Mouse (Mus musculus): ENCODE measurements around the gene Disp1. TPM values are rescaled to one million over a fixed set of nuclear protein-coding genes. Genes with fewer than 3 reads are reported as not detected.
A peak's percentile ranks its signal among the peaks of the same experiment; 100 is the strongest.

Gene Disp1
- polyA plus RNA-seq, 1 experiment from 2014 or later = 3.5 TPM

GRCm38 (mm10) chr1:183041703-183042102, 179.6 kb downstream of the Disp1 start:
- Histone ChIP-seq H3K4me1 (ENCODE audit: insufficient read depth, low read depth, low read length) (no peaks in the 10 kb centered on the region), H3K4me2 (replicated peaks; ENCODE audit: low read depth, low read length) (no peak overlapping the region), H3K9ac (replicated peaks; ENCODE audit: low read depth) (no peak overlapping the region), H3K27me3 (replicated peaks; ENCODE audit: insufficient read depth, low read length) (0 out of 2 replicates have a peak, but pooled peaks cover 3% of the 10 kb centered on the region), H3K4me3 (ENCODE audit: low read depth, low read length) (no peak overlapping the region), H3K27ac (ENCODE audit: low read length) (no peak overlapping the region), H3K36me3 (ENCODE audit: insufficient read depth, low read length) (no peaks in the 10 kb centered on the region), H3K9me3 (ENCODE audit: low read length) (no peaks in the 10 kb centered on the region)
- DNase-seq (ENCODE audit: low spot score) = no peak
- WGBS = 38% methylated on average over 6 of the region's 7 CpGs
- TF ChIP-seq CTCF (IDR thresholded peaks at IDR 0.05) = no peak
- no peak for TF ChIP-seq EP300 (IDR thresholded peaks at IDR 0.05)
- ATAC-seq = peak; percentile 26; the same call in 1 of the 2 replicates

GRCm38 (mm10) chr1:183040847-183041382, 180.4 kb downstream of the Disp1 start:
- peak; percentile 74 for ATAC-seq
- Histone ChIP-seq H3K36me3 (ENCODE audit: insufficient read depth, low read length) (no peaks in the 10 kb centered on the region), H3K4me2 (replicated peaks; ENCODE audit: low read depth, low read length) (no peak overlapping the region), H3K27ac (ENCODE audit: low read length) (no peak overlapping the region), H3K9ac (replicated peaks; ENCODE audit: low read depth) (no peak overlapping the region), H3K4me3 (ENCODE audit: low read depth, low read length) (no peak overlapping the region), H3K4me1 (ENCODE audit: insufficient read depth, low read depth, low read length) (no peaks in the 10 kb centered on the region), H3K9me3 (ENCODE audit: low read length) (no peaks in the 10 kb centered on the region), H3K27me3 (replicated peaks; ENCODE audit: insufficient read depth, low read length) (0 out of 2 replicates have a peak, but pooled peaks cover 3% of the 10 kb centered on the region)
- 49% methylated on average over 11 of the region's 11 CpGs for WGBS
- DNase-seq (ENCODE audit: low spot score) = peak; percentile 58
- TF ChIP-seq CTCF (IDR thresholded peaks at IDR 0.05) (no peak), EP300 (IDR thresholded peaks at IDR 0.05) (peak; percentile 75)

GRCm38 (mm10) chr1:183039881-183040708, 181.2 kb downstream of the Disp1 start:
- 51% methylated on average over 6 of the region's 6 CpGs for WGBS
- Histone ChIP-seq H3K4me2 (replicated peaks; ENCODE audit: low read depth, low read length) (no peak overlapping the region), H3K4me3 (ENCODE audit: low read depth, low read length) (no peak overlapping the region), H3K36me3 (ENCODE audit: insufficient read depth, low read length) (no peaks in the 10 kb centered on the region), H3K4me1 (ENCODE audit: insufficient read depth, low read depth, low read length) (no peaks in the 10 kb centered on the region), H3K27ac (ENCODE audit: low read length) (no peak overlapping the region), H3K9me3 (ENCODE audit: low read length) (no peaks in the 10 kb centered on the region), H3K9ac (replicated peaks; ENCODE audit: low read depth) (no peak overlapping the region), H3K27me3 (replicated peaks; ENCODE audit: insufficient read depth, low read length) (0 out of 2 replicates have a peak, but pooled peaks cover 3% of the 10 kb centered on the region)
- DNase-seq (ENCODE audit: low spot score) (no peak), ATAC-seq (no peak)
- TF ChIP-seq EP300 (IDR thresholded peaks at IDR 0.05) = no peak
- TF ChIP-seq CTCF (IDR thresholded peaks at IDR 0.05) = no peak

- Histone ChIP-seq H3K27ac (ENCODE audit: low read length) (no peak overlapping the region), H3K4me3 (ENCODE audit: low read depth, low read length) (no peak overlapping the region), H3K9me3 (ENCODE audit: low read length) (no peaks in the 10 kb centered on the region), H3K27me3 (replicated peaks; ENCODE audit: insufficient read depth, low read length) (0 out of 2 replicates have a peak, but pooled peaks cover 3% of the 10 kb centered on the region), H3K4me1 (ENCODE audit: insufficient read depth, low read depth, low read length) (no peaks in the 10 kb centered on the region), H3K9ac (replicated peaks; ENCODE audit: low read depth) (no peak overlapping the region), H3K4me2 (replicated peaks; ENCODE audit: low read depth, low read length) (no peak overlapping the region), H3K36me3 (ENCODE audit: insufficient read depth, low read length) (no peaks in the 10 kb centered on the region)
- no peak for ATAC-seq
- 58% methylated on average over 7 of the region's 7 CpGs for WGBS
- no peak for TF ChIP-seq CTCF (IDR thresholded peaks at IDR 0.05)
- TF ChIP-seq EP300 (IDR thresholded peaks at IDR 0.05) = no peak
- no peak for DNase-seq (ENCODE audit: low spot score)
Measured at GRCm38 (mm10) chr1:183039404-183039803, 181.9 kb downstream of the Disp1 start.

Small RNA genes within 50 kb of the gene (microRNA-seq; reads per million reads assigned to microRNA genes)
- not detected for gene Gm24975

Other genes starting within 250 kb of the Disp1 start
- gene Aida, start 75.1 kb upstream of the Disp1 start, polyA plus RNA-seq (2015; fragmentation: Nextera tagmentation; extraction: Ambion mirVana) = 23.7 and 31.4 TPM in 2 replicates
- 37.7 and 38.5 TPM in 2 replicates for gene Brox, start 75.7 kb upstream of the Disp1 start, polyA plus RNA-seq (2015; fragmentation: Nextera tagmentation; extraction: Ambion mirVana)
- gene Mia3, start 148.0 kb upstream of the Disp1 start, polyA plus RNA-seq (2015; fragmentation: Nextera tagmentation; extraction: Ambion mirVana) = 49.8 and 58.3 TPM in 2 replicates
- 9.5 and 11.1 TPM in 2 replicates for gene Taf1a, start 167.5 kb upstream of the Disp1 start, polyA plus RNA-seq (2015; fragmentation: Nextera tagmentation; extraction: Ambion mirVana)
- gene Hhipl2, start 196.7 kb upstream of the Disp1 start, polyA plus RNA-seq (2015; fragmentation: Nextera tagmentation; extraction: Ambion mirVana) = 0.06 TPM in 1 of 2 replicates, not detected in the other

Data from lung, postnatal 0 days (tissue).